Mouse (Mus musculus) embryonic stem cell, embryonic (primary cell): ENCODE measurements around the gene Anxa5.

Experiments used
- CTCF ChIA-PET, 4 experiments: fragments of 300-600 bp in 2 of 4; fragments of 350-600 bp in 2 of 4; sonication (Branson Sonifier 250); formaldehyde crosslinking; loops; one replicate each; lab custom pipeline; 2022; ENCODE audit warnings: inconsistent platforms in 2 of 4; lab: Charles Lee
- POLR2A ChIA-PET, 4 experiments: fragments of 300-600 bp in 2 of 4; fragments of 350-600 bp in 2 of 4; sonication (Branson Sonifier 250); formaldehyde crosslinking; loops; one replicate each; lab custom pipeline; 2022; ENCODE audit warnings: antibody characterized with exemption in 4 of 4, inconsistent platforms in 1 of 4; lab: Charles Lee

The Anxa5 gene

GRCm38 (mm10) chr3:36473222-36473621, 2.5 kb downstream of the Anxa5 start:
- CTCF ChIA-PET: interaction anchor here in 1 of 4 experiments (1.5 kb wide), 1 partner anchor 22 kb away, joined by 4 read pairs; no protein-coding TSS in a partner anchor
- POLR2A ChIA-PET: no interaction called here

DNA sequence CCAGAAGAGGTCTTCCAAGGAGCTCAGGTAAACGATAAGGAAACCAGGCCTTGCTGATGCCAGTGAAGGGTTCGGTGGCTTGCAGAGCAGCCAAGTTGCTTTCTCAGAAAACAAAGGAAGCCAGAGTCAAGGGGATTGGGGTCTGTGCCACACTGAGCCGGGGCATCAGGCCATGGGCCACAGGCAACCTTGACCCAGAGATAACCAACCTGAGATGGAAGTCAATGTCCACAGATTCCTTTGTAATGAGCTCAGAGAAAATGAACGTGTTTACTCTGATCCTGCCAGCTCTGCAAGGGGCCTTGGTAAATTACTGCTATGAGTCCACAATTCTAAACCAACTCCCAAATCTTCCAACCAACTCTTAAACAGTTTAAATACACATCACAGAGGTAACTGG, 3.8 kb downstream of the Anxa5 start:
- CTCF ChIA-PET: no interaction called here

GRCm38 (mm10) chr3:36468871-36469270, 6.8 kb downstream of the Anxa5 start:
- POLR2A ChIA-PET: no interaction called here

More for the DNA sequence above, 3.8 kb downstream of the Anxa5 start:
- POLR2A ChIA-PET: no interaction called here

GRCm38 (mm10) chr3:36467632-36468031, 8.1 kb downstream of the Anxa5 start:
- ChIA-PET POLR2A (interaction anchor here in 1 of 4 experiments (1.6 kb wide), 1 partner anchor 13 kb away, joined by 3 read pairs; no protein-coding TSS in a partner anchor), CTCF (interaction anchor here in 1 of 4 experiments (1.4 kb wide), 1 partner anchor 29 kb away, joined by 3 read pairs; no protein-coding TSS in a partner anchor)

More at GRCm38 (mm10) chr3:36468871-36469270, 6.8 kb downstream of the Anxa5 start:
- CTCF ChIA-PET: no interaction called here

DNA sequence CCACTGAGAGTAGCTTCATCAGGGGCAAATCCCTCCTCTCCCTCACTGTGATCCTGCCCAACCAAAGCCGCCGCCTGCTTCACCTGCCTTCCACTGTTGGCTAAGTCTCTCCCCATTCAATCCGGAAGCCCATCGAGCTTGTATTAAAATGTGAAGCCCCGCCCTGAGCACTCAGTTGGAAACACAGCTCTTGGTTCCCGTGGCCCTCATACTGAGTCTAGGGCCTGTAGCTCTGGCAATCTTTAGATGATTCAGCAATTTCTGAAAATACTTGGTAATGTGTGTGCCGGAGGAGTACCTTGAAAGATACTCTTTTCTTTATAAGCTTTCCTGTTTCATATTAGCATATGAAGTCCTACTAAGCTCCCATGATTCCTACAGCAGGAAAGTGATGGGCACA, 10.2 kb downstream of the Anxa5 start:
- POLR2A ChIA-PET: interaction anchor here in 2 of 4 experiments (0.5 to 1.8 kb wide), 6 partner anchors 9 to 40 kb away, joined by 3 to 9 read pairs (median 3); partner anchors contain the start of genes 1810062G17Rik (in 2 of the 2) and Anxa5 (in 2 of the 2)
- CTCF ChIA-PET: interaction anchor here in 3 of 4 experiments (0.5 to 1.5 kb wide), 5 partner anchors 10 to 1588 kb away, joined by 3 to 7 read pairs (median 3); partner anchors contain the start of genes 1810062G17Rik (in 1 of the 3) and Anxa5 (in 1 of the 3)

GRCm38 (mm10) chr3:36462348-36462747, 13.3 kb downstream of the Anxa5 start:
- POLR2A ChIA-PET: interaction anchor here in 2 of 4 experiments (0.7 to 1.0 kb wide), 2 partner anchors 12 to 30 kb away, joined by 3 read pairs; no protein-coding TSS in a partner anchor
- CTCF ChIA-PET: interaction anchor here in 2 of 4 experiments (0.5 to 1.4 kb wide), 3 partner anchors 33 to 641 kb away, joined by 4 to 7 read pairs (median 5); no protein-coding TSS in a partner anchor

DNA sequence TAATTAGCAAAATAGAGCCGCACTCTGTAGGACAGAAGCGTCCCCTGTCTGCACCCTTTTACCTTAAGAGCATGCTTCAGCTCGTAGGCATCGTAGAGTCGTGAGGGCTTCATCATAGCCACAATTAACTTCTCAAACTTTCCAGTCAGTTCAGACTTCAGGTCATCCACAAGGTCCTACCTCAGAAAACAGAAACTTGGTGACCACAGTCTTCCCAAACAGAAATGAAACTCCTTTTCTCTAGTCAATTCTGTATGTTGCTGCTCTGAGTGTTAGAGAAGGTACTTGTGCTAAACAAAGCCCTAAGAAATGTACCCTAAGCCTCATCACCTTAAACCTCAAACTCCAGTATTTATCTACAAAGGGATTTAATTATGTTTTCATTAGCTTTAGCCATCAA, 13.9 kb downstream of the Anxa5 start:
- ChIA-PET CTCF (interaction anchor here in 2 of 4 experiments (1.1 to 1.4 kb wide), 2 partner anchors 34 to 35 kb away, joined by 4 to 5 read pairs; no protein-coding TSS in a partner anchor), POLR2A (interaction anchor here in 2 of 4 experiments (0.7 to 1.0 kb wide), 2 partner anchors 12 to 31 kb away, joined by 3 read pairs; no protein-coding TSS in a partner anchor)

- ChIA-PET CTCF (interaction anchor here in 1 of 4 experiments (0.6 kb wide), 1 partner anchor 20 kb away, joined by 3 read pairs; no protein-coding TSS in a partner anchor), POLR2A (no interaction called here)
These were observed 15.0 kb downstream of the Anxa5 start for GRCm38 (mm10) chr3:36460717-36461116.

- CTCF ChIA-PET: interaction anchor here in 2 of 4 experiments (0.5 to 1.5 kb wide), 2 partner anchors 10 to 41 kb away, joined by 3 read pairs; no protein-coding TSS in a partner anchor
- POLR2A ChIA-PET: no interaction called here
These were observed 20.1 kb downstream of the Anxa5 start for GRCm38 (mm10) chr3:36455566-36455965.

DNA sequence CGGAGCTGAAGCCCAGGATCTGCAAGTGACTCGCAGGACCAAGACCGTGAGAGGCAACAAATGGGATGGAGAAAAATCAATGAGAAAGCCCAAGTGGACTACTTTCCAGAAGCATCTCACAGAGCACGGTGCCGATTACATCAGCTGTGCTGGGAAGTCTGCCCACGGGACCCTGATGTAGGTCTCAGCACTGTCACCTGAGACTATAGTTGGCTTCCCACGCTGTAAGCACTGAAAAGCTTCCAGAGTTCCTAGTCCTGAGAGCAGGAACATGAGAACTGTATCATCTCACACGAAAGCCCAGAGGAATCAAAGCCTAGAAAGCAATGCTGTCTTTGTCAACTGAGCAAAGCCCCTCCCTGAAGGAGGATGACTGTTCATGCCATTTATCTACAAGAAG, 20.6 kb downstream of the Anxa5 start:
- ChIA-PET POLR2A (no interaction called here), CTCF (interaction anchor here in 2 of 4 experiments (0.5 to 1.5 kb wide), 2 partner anchors 11 to 42 kb away, joined by 3 read pairs; no protein-coding TSS in a partner anchor)

DNA sequence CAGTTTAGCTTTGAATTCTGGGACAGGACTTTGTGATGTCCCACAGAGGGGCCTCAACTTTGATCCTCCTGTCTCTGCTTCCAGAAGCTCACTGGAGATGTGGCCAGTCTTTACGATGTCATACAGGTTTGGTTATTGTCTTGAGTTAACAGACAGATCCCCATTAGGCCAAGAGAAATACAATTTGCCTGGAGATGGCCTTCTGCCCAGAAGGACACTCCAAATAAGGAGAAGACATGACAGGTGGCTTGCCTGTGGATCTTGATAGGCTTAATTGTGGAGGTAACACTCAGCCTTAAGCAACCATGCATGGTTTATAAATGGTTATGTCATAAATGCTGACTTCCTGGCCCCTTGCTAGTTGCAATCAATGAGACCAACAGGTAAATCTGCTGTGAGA, 23.2 kb downstream of the Anxa5 start:
- CTCF ChIA-PET: no interaction called here

GRCm38 (mm10) chr3:36449292-36450165, 26.2 kb downstream of the Anxa5 start:
- ChIA-PET CTCF (interaction anchor here in 2 of 4 experiments (0.8 to 3.1 kb wide), 2 partner anchors 46 to 47 kb away, joined by 4 to 14 read pairs; no protein-coding TSS in a partner anchor), POLR2A (interaction anchor here in 1 of 4 experiments (0.9 kb wide), 1 partner anchor 72 kb away, joined by 3 read pairs; the partner anchor contains the start of gene Gm11549)

More for the DNA sequence above, 23.2 kb downstream of the Anxa5 start:
- POLR2A ChIA-PET: no interaction called here

GRCm38 (mm10) chr3:36446918-36447317, 28.8 kb downstream of the Anxa5 start:
- ChIA-PET CTCF (interaction anchor here in 2 of 4 experiments (0.9 to 1.5 kb wide), 2 partner anchors 48 to 50 kb away, joined by 3 to 5 read pairs; no protein-coding TSS in a partner anchor), POLR2A (no interaction called here)

GRCm38 (mm10) chr3:36446506-36446905, 29.2 kb downstream of the Anxa5 start:
- ChIA-PET POLR2A (no interaction called here), CTCF (interaction anchor here in 2 of 4 experiments (0.9 to 1.5 kb wide), 2 partner anchors 49 to 50 kb away, joined by 3 to 5 read pairs; no protein-coding TSS in a partner anchor)

DNA sequence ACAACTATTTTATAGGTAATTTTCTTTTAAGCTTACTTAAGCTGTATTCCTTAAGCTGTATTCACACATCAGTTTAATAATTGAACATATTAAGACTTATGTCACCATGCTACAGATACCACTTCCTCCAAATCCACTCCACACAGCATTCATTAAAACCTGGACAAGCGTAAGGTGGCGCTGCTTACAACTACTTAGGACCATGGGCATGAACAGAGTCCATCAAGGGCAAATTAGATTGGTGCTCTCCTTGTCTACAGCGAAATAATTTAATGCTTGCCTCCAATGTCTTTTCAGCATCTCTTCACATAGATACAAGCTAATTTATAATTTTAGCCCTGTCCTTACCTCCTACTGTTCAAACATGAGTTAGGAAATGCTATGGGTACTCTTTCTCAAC, 29.7 kb downstream of the Anxa5 start:
- CTCF ChIA-PET: interaction anchor here in 2 of 4 experiments (0.9 to 1.5 kb wide), 3 partner anchors 49 to 51 kb away, joined by 3 to 6 read pairs (median 5); no protein-coding TSS in a partner anchor

DNA sequence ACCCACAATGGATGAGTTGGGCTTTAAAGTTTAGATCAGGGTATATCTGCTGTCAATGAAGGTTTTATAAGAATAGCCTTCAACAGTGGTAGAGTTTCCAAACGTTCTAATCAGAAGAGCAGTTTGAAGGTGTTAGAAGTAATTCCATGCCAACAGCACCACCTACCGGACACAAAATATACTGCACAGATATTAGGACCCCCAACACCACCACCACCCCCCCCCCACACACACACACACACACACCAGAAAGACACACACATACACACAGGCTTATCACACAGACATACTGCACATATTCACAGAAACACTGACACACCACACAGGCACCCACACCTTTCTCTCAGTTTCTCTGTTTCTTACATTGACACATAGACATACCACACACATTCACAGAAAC, 33.3 kb downstream of the Anxa5 start:
- ChIA-PET POLR2A (no interaction called here), CTCF (interaction anchor here in 2 of 4 experiments (1.1 to 1.9 kb wide), 2 partner anchors 54 to 232 kb away, joined by 7 to 9 read pairs; no protein-coding TSS in a partner anchor)

More for the DNA sequence above, 29.7 kb downstream of the Anxa5 start:
- POLR2A ChIA-PET: no interaction called here

GRCm38 (mm10) chr3:36440280-36440679, 35.4 kb downstream of the Anxa5 start:
- CTCF ChIA-PET: interaction anchor here in 3 of 4 experiments (0.6 to 3.0 kb wide), 4 partner anchors 20 to 230 kb away, joined by 3 to 13 read pairs (median 4); no protein-coding TSS in a partner anchor
- POLR2A ChIA-PET: no interaction called here

DNA sequence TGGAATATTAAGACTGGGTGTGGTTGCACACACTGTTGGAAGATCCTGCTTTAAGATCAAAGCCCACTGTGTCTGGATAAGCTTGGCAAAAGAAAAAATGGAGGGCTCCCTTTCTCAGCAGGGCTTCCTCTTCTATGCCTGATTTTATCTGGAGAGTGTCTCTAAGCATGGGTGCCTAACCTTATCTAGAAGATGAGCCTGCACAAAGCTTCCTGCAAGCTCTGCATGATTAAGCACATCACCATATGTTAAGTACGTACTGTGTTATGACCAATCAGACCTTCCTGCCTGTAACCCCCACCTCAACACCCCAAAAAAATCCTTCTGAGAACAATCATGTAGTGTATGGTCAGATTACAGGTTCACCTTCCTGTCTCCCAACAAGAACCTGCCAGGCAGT, 45.3 kb downstream of the Anxa5 start:
- ChIA-PET POLR2A (no interaction called here), CTCF (no interaction called here)
